Mouse (Mus musculus): ENCODE results near the gene Dhtkd1.

The Dhtkd1 gene

DNA sequence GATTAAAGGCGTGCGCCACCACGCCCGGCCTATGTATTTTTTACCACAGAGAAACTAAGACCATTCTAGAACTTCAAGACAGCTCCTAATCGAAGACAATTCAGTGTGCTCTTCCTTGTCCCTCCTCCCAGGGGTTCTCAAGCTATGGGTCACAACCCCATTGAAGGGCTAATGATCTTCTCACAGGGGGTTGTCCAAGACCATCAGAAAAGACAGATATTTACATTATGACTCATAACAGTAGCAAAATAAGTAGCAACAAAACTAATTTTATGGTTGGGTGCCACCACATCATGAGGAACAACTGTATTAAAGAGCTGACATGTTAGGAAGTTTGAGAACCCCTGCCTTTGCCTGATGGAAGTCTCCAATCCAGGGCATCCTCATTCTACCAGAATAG, 10.7 kb downstream of the Dhtkd1 start:
- in situ Hi-C loops (cut with MboI, MseI), result no loop called here

DNA sequence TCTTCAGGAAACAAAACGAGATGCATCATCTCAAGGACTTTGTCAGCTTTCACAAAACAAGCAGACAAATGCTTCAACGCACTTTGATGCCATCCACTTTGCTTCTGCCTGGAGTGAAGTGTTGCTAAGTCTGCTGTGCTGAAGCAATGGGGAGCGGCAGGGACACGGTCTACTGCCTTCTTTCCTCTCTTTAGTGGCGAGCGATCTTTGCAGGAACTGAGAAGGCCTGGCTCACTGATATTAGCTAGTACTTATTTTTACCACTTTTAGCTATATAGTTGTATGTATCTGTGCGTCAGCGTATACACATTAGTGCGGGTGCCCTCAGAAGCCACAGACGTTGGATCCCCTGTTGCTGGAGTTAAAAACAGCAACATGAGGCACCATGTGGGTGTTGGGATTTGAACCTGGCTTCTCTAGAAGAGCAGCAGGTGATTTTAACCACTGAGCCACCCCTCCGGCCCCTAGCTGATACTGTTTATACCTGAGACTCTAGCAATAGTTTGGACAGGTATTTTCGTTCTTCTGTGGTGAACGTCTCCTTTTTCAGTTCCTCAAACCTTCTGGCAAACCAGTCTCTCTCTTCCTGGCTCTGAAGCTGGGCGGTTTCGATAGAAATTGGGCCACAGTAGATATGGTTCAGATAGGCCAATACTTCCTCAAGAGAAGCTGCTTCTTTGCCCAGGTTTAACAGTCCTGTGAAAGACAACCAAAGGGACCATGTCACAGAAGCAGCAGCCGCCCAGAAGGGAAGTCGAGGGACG, 12.1 kb downstream of the Dhtkd1 start:
- in situ Hi-C loops (cut with MboI, MseI), result no loop called here

DNA sequence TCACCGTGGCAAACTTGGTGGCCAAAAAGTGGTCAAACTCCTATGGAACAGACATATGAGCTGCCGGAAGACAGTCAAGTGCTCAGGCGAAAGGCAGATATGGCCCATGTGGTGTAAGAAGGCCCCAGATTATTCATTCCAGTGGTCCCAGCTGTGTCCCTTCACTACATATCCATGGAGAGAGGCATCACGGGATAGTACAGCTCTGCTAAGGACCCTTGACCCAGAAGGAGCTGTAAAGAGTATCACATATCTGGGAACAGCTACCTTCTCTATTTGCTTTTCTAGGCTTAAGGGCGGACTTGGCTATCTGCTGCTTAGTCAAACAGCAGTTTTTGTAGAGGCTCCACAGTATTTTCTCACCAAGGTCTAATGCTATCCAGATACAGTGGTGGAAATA, 12.8 kb downstream of the Dhtkd1 start:
- in situ Hi-C loops (cut with MboI, MseI), result no loop called here

DNA sequence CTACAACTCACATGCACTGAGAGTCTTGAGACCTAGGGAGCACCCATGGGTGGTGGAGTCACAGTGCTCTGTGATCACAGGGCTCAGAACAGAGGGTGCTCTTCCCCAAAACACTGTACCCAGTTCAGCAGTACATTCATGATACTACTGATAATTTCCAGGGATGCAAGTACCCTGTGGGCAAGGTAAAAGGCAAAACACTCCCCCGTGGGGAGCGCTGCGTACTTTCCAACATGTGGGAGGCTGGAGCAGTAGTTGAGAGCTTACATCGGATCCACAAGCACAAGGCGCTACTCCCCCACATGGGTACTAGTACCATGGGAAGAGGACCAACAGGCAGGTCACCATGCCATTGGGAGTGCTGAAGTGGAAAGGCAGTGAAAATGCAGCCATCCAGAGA, 15.1 kb downstream of the Dhtkd1 start:
- in situ Hi-C loops (cut with MboI, MseI), result no loop called here

DNA sequence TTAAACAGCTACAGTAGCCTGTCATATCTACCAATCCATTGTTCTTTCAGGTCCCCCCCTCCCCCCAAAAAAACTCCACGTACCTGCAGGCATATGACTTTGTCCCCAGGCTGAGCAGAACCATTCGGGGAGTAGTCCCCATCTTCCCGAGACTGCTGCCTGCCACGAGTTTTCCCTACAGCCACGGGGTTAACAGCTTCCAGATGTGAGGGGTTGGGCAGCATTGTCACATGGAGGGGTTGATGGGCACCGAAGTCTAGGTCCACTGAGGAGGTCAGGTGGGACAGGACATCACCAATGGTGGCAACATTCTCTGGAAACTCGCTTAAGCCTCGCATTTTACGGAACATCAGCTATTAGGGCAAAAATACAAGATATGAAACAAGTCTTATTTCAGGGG, 18.8 kb downstream of the Dhtkd1 start:
- in situ Hi-C loops (cut with MboI, MseI), result no loop called here

DNA sequence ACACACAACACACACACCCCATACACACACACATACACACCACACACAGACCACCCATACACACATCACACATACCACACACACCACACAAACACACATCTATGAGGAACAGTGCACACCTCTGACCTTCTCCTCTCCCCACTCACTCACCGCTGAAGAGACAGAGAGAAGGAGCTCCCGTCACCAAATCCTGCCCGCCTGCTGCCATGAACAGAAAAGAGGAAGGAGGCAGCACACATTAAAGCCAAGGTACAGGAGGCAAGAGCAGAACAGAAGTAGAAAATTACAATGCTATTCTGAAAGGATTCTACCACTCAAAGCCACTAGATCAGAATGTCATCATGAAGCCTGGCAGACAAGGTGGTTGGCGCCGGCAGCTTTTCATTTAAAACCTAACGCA, 19.8 kb downstream of the Dhtkd1 start:
- in situ Hi-C loops (cut with MboI, MseI), result no loop called here

DNA sequence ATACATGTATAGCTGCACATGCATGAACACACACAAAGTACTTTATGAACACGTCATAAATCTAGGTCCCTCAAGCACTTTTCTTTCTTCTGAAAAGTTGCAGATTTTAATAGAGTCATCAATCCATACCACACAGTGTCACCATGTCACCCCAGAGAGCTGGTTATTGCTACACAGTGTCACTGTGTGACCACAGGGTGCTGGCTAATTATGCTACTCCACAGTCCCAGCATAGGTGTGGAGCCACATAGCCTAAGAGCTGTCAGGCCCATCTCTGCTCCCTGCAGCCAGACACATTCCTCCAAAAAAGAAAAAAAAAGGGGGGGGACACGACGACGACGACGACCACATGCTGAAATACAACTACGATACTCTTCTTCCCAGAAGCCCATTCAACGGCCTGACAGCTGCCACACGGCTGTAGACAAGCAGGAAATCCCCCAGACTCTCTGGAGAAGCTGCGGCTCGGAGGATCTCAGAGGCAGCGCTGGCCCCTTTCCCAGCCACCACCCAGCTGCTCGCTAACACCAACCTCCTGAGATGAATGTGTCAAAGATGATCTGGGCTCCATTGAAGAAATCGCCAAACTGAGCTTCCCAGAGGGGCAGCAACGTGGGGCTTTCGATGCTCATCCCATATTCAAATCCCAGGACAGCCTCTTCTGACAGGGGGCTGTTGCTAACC, 31.2 kb downstream of the Dhtkd1 start:
- in situ Hi-C loops (cut with MboI, MseI), result no loop called here

DNA sequence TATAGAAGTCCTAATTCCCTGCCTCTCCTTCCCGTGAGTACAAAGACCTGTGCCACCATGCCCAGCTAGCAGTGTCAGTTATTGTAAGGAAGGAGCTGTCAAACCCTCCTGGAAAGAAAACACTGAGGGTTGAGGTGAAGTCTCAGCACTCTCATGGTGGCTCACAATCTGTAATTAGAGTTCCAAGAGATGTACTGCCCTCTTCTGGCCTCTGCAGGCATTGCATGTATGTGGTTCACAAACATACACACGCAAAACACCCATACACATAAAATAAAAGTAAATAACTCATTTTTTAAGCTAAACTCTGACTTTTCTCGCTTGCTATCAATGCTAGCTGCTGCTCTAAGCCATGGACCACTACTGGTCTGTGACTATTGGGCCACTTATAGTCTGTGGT, 36.0 kb downstream of the Dhtkd1 start:
- in situ Hi-C loops (cut with MboI, MseI), result loop anchor here in 1 of 2 experiments (5.0 kb wide), 1 partner anchor 41 kb away; no protein-coding TSS in a partner anchor

DNA sequence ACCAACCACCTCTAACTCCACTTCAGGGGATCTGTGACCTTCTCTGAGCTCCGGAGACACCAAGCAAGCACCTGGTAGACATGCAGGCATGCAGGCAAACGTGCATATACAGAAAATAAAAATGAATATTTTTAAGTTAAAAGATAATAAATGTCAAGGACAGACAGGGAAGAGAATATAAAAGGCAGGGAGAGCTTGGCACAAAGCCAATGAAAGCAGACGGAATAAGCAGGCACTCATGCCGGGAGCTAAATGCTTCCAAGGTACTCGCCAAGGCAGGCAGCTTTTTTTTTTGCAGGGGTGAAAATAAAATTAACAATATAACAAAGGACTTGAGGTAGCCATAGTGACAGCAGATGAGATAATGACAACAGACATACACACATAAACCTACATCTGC, 36.5 kb downstream of the Dhtkd1 start:
- in situ Hi-C loops (cut with MboI, MseI), result loop anchor here in 1 of 2 experiments (5.0 kb wide), 1 partner anchor 41 kb away; no protein-coding TSS in a partner anchor

DNA sequence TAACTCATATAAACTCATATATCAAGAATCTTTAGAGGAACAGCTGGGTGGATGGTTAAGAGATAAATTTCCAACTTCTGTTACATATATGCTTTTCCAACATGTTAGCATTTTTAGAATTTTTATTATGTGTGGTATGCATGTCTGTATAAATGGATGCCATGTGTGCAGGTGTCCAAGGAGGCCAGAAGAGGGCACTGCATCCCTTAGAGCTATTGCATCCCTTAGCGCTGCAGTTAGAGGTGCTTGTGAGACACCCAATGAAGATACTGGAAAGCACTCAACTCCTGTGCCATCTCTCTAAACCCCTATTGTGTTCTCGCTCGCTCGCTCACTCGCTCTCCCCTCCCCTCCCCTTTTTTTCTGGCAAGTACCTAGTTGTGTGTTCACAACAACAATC, 42.4 kb downstream of the Dhtkd1 start:
- in situ Hi-C loops (cut with MboI, MseI), result no loop called here

DNA sequence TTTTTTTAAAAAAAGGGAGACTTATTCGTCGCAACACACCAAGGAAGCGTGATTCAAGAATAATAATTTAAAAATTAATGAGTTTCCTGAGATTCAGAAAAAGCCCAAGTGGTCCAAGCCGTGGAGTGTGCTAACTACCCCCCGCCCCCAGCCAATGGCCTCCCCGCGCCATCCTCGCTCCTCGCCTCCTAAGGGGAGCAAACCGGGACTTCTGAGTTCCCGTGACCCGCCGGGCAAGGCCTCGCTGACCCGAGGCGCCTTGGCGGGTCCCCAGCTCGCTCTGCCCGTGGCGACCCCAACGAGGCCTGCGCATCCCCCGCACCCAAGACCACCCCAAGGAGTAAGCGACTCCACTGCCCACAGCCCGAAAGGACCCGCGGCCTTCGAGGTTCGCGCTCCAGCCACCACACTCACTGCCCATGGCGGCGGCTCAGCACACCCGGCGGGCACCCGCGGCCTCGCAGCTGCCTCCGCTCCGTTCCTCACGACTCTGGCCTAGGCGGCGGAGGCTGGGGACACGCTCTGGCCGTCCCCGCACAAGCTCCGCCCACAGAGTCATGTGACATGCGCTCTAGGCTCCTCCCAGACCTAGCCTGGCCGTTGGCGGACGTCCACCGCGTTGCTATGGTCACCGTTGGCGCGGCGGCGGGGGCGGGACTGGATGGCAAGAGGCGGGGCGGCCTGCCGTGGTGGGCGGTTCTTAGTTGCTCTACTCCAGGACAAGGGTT, 47.6 kb downstream of the Dhtkd1 start, which contains the start of gene Sec61a2:
TSS of gene Sec61a2 (minus strand) at position 590 of the 728 bp plus-strand sequence.
- in situ Hi-C loops (cut with MboI, MseI), result loop anchor here in 1 of 2 experiments (10.0 kb wide), 1 partner anchor 50 kb away; the partner anchor contains the start of genes Cdc123 and Nudt5

DNA sequence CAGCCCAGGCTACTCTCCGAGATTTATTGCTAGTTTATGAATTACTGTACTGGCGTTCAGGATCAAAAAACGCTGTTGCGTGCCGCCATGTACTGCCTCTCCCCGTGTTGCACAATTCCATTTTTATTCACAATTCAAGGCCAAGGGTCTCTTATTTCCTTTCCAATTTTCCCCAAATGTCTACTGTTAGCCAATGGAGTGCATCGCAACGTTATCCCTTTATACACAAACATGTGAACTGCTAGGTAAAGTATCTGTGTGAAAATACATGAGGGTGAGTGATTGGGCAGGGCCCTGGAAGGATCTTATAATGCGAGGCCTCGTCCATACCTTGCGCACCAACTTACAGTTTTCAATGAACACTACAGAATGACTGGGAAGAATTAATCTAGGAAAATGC, 48.3 kb downstream of the Dhtkd1 start:
- in situ Hi-C loops (cut with MboI, MseI), result loop anchor here in 1 of 2 experiments (10.0 kb wide), 1 partner anchor 49 kb away; the partner anchor contains the start of genes Cdc123 and Nudt5

DNA sequence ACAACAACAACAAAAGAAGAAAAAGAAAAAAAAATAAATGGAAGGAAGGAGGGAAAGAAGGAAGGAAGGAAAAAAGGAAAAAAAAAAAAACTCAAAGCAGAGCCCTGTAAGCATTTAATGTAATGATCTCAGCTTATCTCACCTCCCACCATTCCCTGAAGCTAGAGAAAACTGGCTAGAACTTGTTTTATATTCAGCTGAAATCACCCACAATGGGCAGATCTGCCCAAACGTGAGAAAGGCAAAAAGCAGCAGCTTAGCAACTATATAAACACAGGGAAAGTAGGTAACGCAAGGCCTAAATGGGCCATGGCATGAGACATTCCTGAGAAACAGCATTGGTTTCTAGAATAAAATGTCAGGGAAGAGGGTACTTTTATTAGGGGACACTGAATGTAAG, 53.2 kb downstream of the Dhtkd1 start:
- in situ Hi-C loops (cut with MboI, MseI), result no loop called here

DNA sequence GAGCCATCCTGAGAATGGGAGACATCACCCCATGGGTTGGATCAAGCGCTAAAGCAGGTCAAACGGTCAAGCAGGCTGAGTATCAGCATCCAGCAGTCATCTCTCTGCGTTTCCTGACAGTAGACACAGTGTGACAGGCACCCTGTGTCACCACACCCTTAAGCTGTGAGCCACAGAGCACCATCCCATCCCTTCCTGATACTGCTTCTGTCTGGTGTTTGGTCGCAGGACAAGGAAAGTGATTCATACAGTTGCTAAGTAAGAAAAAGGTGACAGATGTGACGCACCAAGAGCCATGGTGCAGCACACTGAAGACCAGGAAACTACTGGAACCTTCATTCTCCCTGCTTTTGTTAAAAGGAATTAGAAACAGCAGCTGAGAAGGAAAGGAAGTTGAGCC, 53.7 kb downstream of the Dhtkd1 start:
- in situ Hi-C loops (cut with MboI, MseI), result no loop called here

DNA sequence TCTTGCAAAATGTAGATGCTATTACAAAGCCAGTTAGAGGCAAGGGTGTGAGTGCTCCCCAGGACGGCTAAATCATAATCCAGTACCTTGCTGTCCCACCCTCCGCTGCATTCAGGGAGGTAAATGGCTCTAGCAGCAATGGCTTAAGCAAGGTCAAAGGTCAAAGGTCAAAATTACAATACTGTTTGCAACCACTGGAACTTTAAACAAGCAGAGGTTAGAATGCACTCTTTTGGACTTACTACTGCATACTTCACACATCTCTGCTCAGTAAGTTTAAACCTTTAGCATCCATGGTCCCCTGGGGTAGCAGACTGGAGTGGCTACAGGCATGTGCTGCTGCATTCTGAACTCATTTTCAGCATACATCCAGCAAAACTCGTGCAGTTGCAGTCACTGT, 65.1 kb downstream of the Dhtkd1 start:
- in situ Hi-C loops (cut with MboI, MseI), result loop anchor here in 1 of 2 experiments (10.0 kb wide), 1 partner anchor 1493 kb away; no protein-coding TSS in a partner anchor

DNA sequence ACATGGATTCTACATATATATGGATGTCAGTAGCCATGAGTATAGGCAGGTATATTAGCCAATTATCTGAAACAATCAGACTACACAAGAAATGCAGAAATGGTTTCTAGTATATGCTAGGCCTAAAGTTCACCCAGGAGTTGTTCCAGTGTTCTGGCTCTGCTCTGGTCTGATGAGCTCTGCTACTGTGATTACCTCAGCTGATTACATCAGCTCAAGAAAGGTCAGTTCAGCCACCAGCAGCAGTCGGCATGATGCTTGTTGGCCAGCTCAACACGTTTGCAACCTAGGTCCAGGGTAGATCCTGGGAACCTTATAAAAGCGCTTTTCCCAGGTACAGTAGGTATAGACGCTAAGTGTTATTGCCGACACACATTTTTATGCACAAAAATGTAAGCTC, 72.8 kb downstream of the Dhtkd1 start:
- in situ Hi-C loops (cut with MboI, MseI), result loop anchor here in 1 of 2 experiments (10.0 kb wide), 1 partner anchor 1485 kb away; no protein-coding TSS in a partner anchor

DNA sequence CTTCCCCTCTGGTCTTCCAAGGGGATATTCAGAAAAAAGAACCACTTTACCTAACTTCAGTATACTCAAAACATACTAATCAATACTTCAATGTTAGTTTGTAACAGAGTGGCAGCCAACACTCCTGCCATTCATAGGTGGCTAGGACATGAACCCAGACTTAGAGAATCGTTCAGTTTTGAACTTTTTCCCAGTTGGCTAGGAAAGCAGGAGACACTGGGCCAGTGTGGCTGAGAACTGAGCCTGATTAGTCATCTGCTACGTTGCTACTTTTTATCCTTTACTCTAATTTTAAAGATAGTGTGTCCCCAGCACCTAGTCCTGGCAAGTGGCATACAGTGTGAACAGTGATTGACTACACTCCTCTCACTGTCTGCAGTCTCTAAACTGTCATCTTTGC, 74.9 kb downstream of the Dhtkd1 start:
- in situ Hi-C loops (cut with MboI, MseI), result no loop called here

DNA sequence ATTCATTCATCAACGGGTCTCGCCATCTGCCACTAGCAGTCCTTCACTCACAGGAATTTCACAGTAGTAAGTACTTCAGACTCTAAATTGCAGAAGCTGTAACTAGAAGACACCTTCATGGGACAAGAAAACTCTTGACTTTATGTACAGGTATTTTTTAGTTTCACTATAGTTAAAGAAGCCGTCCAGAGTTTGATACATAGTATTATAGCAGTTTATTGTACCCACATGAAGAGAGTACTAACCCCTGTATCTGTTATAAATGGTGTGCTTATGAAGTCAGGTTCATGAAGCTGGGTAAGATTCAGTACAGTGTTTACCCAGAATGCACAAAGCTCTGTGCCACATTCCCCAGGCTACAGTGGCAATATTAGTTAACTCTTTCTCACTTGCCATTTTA, 79.8 kb downstream of the Dhtkd1 start, which contains the start of gene Gm13199:
TSS of gene Gm13199 (minus strand) at position 101 of the 400 bp plus-strand sequence.
- in situ Hi-C loops (cut with MboI, MseI), result no loop called here

DNA sequence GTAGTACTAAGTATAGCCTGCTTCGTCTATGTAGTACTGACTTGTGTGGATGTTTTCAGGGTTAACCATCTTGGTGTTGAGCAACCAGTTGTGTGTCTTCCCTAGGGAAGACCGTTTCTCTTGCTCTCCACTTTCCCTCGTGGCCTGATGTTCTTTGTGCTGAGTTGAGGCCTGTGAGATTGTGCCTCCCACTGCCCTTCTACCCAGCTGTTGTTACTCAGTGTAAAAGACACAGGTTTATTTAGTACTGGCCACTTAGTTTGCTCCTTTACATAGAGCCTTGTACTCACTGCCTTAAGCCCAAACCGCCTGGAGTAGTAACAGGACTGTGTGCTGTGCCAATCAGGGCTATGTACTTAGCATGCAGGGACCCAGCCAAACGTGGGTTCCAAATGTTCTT, 90.7 kb downstream of the Dhtkd1 start:
- in situ Hi-C loops (cut with MboI, MseI), result loop anchor here in 1 of 2 experiments (5.0 kb wide), 1 partner anchor 960 kb away; no protein-coding TSS in a partner anchor

DNA sequence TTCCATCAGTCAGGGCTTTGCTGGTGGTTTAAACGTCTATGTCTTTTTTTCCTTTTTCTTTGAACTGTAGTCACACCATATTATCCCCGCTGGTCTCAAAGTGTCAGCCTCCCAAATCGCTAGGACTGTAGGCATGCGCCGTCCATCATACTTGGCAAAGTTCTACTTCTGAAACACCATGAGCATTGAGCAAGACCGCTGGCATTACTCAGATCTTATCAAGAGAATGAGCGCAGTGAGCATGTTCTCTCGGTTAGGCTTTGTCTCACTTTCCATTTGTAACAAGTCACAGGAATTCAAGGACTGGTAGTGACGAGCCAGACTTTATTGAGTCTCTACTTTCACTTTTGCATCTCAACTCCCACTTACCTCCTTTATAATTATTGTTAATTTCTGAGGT, 91.5 kb downstream of the Dhtkd1 start:
- in situ Hi-C loops (cut with MboI, MseI), result loop anchor here in 1 of 2 experiments (5.0 kb wide), 1 partner anchor 959 kb away; no protein-coding TSS in a partner anchor
